Mouse (Mus musculus) T-helper 17 cell (primary cell): Measurements from ENCODE around the gene Gja8.

Experiments
- in situ Hi-C, 2 experiments: fragments of 300-600 bp; cut with MboI, MseI; formaldehyde crosslinking; loops; 1 replicate in 1 of 2; 2 replicates in 1 of 2; pipeline ENCODE4 v1.15.1; 2025; ENCODE audit warnings: high pct_unique_total_duplicates in 2 of 2

The Gja8 gene

DNA sequence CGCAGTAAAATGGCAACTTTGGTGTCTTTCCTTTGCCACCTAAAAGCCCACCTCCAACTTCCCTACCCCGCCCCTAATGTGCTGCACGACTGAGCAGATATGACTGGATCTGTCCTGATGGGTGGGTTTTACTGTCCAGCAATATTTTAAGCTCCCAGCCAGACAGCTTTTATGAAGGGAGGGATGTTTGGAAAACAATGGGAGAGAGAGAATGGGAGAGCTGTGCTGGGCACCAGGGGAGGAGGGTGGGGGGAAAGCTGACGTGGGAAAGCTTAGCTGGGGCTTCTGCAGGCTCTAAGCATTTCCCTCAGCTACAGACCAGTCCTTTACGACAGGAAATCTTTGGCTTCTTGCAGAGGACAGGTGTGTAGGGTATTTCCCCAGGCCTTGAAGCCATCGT lies at the start of gene Gja8:
Gja8 (minus strand) TSS at position 101 of the 400 bp plus-strand sequence.
- in situ Hi-C loops = loop anchor here in 1 of 2 experiments (10.0 kb wide), 1 partner anchor 419 kb away; no protein-coding TSS in a partner anchor

DNA sequence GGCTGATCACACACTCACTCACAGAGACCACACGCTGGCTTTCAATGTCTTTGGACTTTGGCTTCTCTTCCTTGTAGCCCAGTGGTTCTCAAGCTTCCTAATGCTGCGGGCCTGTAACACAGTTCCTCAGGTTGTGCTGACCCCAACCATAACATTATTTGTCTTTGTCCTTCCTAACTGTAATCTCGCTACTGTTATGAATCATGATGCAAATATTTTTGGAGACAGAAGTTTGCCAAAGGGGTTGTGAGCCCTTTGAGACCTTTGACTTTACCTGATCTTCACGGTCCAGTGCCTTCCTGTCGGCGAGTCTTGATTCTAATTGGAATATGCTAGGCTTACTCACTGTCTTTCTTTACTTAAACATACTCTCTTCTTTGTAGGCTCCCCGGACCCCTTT lies 48.6 kb upstream of the Gja8 start:
- in situ Hi-C loops = loop anchor here in 1 of 2 experiments (25.0 kb wide), 1 partner anchor 1438 kb away; no protein-coding TSS in a partner anchor

DNA sequence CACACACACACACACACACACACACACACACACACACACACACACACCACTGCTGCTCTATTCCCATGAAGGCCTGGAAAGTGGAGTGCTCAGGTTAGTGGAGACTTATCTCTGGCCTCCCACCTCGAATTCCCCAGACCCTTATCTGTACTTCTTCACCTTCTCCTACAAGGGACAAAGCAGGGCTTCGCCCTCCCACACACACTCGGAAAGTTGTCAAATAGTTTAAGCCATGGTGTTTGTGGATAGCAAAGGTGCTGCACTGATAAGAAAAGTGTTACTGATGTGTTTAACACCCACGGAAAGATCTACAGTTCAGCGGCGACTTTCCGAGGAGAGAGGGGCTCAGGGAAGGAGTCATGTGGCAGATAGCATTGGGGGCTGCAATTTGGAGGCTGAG lies 45.2 kb upstream of the Gja8 start:
- in situ Hi-C loops = loop anchor here in 1 of 2 experiments (25.0 kb wide), 1 partner anchor 1441 kb away; no protein-coding TSS in a partner anchor

DNA sequence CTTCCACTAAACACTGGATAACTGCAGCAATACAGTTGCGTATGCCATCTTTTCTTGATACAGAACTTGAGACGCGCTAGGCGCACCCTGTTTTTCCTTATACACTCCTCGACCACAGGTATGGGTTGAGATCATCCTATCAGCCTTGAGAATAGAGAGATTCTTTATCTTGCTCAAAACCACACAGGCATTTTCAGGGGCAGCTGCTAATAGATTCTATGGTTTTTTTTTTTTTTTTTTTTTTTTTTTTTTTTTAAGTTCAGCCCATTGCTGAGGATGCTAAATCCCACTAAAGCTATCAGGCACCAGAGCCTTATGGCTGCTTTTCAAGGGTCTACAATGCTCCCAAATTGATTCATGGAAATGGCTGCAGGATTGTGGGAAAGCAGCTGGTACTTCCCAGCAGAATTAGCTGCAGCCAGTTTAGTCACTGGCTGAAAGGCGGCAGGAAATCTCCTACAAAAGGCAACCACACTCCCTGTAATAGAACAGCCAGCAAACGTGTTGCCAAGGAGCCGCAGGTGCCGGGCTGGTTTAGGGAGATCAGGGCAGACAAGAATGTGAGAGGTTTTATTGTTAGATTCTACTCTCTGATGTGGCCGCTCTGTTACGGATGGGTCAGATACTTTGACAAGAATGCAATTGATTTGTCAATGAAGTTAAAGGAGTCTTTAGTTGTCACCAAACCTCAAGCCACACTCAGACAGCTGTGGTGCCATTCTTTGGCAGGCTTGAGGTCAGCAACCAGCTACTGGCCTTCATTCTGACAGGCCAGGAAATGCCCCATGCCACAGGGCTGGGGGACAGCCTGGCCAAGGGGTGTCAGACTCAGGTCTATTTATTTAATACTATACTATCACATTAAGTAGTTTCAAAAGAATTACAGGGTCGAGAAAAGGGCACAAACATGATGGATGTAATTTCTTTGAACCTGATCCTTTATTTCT lies 37.5 kb upstream of the Gja8 start:
- in situ Hi-C loops = loop anchor here in 1 of 2 experiments (25.0 kb wide), 1 partner anchor 1449 kb away; no protein-coding TSS in a partner anchor

DNA sequence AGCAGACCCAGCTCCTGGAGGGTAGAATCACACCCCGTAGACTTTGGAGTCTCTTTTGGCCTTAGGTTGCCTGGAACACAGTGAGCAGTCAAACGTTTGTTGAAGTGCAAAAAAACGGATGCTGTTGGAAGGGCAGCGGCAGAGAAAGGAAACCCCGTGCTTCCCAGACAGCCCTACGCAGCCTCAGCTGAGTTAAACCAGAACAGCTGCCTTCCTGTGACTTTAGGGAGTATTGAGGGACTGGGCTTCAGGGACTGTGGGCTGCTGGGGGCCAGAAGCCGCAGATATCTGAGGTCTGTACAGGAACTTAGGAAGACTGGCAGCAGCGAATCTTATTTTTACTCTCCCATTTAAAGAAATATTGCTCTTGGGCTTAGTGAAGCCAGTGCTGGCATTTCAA lies 34.8 kb upstream of the Gja8 start:
- in situ Hi-C loops = loop anchor here in 1 of 2 experiments (25.0 kb wide), 1 partner anchor 1452 kb away; no protein-coding TSS in a partner anchor

DNA sequence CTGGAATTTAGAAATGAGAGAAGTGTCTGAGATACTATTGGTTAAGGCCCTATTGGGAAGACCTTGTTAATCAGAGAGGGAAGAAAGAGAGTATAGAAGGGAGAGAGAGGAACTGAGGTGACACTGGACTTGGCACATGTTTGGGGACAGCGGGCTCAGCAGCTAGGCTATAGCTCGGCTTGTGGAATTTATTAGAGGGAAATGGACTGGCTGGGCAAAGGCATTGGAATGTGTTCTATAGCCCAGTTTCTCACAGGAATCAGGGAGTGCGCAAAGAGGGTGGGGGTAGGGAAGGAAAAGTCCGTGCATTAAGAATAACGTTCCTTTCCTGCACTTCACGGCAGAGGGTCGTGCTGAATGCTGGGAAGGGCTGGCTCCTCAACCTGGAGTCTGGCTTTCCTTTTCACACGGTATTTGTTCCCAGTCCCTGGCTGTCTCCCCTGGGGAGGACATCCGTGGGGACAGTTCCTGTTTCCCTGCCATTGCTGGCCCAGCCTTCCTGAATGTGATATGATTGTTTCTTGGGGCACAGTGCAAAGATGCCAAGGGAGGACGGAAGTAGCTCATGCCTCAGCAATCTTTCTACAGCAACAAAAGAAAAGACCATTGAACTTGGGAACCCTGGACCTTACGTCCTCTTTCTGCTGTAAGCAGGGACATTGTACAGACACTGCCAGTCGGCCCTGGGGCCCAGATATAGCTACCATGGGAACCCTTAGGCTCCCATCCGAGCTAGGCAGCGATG lies 27.8 kb upstream of the Gja8 start:
- in situ Hi-C loops = loop anchor here in 1 of 2 experiments (25.0 kb wide), 1 partner anchor 1459 kb away; no protein-coding TSS in a partner anchor

DNA sequence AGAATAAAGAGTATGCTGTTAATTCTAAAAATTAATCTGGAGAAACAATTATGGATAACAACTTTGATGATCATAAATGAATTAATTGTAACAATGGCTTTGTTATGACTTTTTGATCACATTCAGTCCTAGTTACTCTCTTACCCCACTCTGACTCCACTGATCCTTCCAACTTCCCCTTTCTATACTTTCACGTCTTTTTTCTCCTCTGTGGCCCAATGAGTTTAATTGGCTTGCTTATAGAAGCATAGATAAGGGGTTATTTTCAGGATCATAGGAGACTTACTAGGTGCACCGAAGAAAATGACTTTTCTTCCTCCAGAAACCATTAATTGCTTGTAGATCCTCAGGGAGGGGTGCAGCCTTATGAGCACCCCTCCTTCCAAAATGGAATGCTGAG lies 16.9 kb upstream of the Gja8 start:
- in situ Hi-C loops = loop anchor here in 1 of 2 experiments (5.0 to 10.0 kb wide), 2 partner anchors 35 to 1462 kb away; no protein-coding TSS in a partner anchor

DNA sequence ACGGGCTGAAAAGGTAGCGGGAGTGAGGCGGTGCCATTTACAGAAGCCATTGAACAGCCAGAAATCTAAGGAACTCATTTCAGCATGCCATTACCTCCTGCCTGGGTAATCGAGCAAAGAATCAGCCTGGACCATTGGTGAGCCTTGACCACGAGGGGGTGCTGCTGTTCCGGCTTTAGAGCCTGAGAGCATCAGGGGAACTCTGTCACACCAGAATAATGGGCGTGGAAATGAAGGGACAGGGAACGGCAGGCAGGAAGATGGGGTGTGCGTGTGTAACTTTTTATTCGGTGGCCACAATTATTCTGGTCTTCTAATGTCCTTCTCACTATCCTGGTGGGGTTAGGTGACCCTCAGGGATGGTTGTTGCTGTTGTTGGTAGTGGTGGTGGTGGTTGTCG lies 12.9 kb upstream of the Gja8 start:
- in situ Hi-C loops = loop anchor here (5.0 to 10.0 kb wide), 3 partner anchors 144 to 406 kb away; no protein-coding TSS in a partner anchor

DNA sequence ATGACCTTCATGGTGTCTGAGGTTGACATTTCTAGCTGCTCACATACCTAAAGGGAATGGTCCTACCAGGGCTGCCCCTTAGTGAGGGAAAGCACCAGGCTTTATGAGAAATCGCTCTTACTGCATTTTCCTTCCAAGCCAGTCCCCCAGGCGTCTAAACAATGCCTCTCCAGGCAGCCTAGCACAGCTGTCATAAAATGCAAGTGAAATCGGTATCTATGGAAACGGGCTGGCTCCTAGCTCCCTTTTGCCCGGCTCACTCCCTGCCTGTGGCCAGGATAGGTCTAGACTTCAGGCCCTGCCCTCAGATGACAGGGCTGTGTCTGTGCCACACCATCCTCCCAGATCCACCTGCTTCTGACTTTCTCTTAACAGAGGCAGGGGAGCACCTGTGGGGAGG lies 11.8 kb upstream of the Gja8 start:
- in situ Hi-C loops = loop anchor here (5.0 to 10.0 kb wide), 3 partner anchors 145 to 407 kb away; no protein-coding TSS in a partner anchor

DNA sequence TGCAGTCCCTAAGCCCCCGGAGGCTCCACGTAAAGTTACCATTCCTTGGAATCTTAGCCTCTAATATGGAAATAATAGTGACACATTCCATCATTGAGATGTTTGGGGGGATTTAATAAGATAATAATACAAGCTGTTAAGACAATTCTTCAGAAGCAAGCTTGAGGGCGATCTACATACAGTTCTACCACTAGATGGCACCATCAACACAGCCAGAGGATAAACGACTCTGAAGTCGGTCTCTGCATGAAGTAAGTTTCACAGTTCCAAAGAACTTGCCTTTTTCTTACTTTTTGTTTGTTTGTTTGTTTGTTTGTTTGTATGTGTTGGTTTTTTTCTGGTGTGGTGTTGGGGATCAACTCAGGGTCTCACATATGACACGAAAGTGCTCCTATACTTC lies 10.4 kb upstream of the Gja8 start:
- in situ Hi-C loops = loop anchor here (5.0 to 10.0 kb wide), 3 partner anchors 146 to 409 kb away; no protein-coding TSS in a partner anchor

DNA sequence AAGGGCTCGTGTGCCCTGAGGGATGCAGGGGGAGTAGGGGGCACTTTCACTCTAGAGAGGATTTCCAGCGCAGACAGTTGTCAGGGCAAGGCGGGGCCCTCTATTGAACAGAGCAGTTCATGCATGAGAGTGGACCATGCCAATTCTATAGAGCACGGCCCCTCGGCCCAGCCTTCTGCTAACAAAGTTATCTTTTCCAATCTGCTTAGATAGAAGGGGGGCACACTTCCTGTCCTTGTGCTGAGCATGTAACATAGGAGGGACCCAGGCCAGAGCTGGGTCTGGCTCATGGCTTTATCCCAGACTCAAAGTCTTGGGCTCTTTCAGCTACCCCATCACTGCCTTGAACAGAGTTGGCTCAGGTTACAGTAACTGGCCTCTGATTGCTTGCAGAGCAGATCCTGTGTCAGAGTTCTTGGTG lies 5.5 kb upstream of the Gja8 start:
- in situ Hi-C loops = loop anchor here in 1 of 2 experiments (10.0 kb wide), 1 partner anchor 414 kb away; no protein-coding TSS in a partner anchor

DNA sequence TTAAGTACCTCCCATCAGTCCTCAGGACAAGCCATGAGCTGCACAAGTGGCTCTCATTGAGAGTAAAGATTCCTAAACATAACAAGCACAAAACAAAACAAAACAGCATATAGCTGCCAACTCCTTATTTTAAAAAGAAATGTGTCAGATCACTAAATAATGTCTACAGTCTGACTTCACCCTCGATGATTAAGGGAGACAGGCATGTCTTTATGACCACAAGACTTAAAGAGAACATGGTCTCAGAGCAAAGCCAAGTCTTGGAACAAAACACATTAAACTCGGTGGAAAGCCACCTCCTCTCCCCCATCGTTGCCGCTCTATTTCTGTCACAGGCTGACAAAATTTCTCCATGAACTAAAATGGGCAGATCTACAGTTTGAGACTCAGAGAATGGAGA lies 1.2 kb downstream of the Gja8 start:
- in situ Hi-C loops = loop anchor here in 1 of 2 experiments (10.0 to 25.0 kb wide), 2 partner anchors 112 to 420 kb away; no protein-coding TSS in a partner anchor

DNA sequence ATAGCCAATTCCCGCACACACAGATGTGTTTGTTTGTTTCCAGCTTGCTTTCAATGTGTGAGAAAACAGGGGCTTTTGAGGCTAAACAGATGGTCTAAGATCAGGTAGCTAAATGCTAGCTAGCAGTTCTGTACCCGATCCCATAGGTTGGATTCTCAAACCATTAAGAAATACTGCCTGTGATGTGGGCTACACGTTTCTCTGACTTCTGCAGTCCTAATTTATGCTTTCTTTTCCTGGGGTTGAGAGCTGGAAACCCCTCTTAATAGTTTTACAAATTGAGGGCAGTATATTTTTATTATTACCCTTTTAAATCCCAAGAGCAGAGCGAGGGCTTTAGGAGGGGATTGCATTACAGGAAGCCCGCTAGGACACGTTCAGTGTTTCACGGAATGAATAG lies 4.8 kb downstream of the Gja8 start:
- in situ Hi-C loops = loop anchor here in 1 of 2 experiments (10.0 to 25.0 kb wide), 2 partner anchors 109 to 424 kb away; no protein-coding TSS in a partner anchor

DNA sequence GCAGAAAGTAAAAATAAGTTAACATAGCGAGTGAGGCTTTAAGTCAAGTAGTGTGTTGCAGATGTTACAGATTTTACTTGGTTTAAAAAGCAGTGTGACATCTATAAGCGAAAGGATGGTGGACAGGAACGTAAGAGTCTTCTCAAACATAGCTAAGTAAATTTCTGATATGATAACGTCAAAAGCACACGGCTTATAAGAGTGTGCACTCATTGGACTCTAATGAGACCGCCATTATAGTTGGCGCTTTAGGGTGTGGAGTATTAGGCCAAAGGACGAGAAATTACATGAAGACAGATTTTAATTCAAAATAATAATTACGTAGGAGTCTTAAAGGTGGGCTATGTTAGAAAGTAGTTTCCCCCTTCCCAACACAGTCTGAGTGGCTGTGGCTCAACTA lies 20.2 kb downstream of the Gja8 start:
- in situ Hi-C loops = loop anchor here in 1 of 2 experiments (25.0 kb wide), 1 partner anchor 93 kb away; no protein-coding TSS in a partner anchor

DNA sequence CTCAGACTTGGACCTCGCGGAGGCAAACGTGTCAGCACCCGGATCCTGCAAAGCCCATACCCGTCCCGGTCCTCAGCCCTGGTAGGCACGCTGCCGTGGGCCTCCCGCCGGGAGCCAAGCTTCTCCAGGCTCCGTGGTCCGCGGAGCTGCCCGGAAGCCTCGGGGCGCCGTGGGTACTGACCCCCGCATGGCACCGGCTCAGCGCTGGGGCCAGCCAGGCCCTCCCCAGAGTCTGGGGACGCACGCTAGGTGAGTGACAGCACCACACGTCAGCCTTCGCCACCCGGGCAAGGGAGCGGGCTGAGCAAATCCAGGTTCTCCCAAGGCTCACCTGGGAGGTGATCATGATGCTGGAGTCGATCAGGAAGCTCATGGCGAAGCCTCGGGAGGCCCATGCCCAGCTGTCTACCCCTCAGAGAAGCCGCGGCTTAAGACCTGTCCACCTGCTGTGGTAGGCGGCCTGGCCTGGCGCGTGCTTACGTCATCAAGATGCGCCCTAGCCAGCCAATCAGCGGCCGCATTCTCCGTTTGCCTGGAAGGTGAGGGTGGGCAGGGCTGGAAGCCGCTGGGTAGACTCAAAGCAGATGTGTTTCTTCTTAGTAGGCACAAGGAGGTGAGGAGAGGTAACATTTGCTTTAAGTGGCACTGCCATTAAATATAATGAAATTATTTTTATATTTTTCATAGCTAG lies 20.8 kb downstream of the Gja8 start, which contains the start of gene Gpr89:
Gpr89 (minus strand) TSS at position 496 of the 691 bp plus-strand sequence.
- in situ Hi-C loops = loop anchor here in 1 of 2 experiments (25.0 kb wide), 1 partner anchor 93 kb away; no protein-coding TSS in a partner anchor

DNA sequence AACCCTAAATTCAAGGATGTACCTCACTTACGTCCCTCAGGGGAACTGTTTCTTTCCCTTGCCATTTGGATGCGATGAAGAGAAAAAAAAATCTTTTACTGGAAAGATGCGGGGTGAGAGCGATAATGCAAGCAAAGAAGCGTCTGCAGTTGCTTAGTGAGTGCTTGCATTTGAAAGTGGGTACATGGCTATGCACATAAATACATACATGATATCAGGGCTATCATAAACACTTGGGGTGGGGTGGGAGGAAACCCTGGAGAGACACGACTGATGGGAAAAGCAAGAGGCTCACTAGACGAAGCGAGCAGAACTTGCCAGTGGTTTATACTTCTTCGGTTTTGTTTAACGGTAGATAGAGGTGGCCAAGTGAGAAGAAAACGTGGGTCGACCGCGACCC lies 21.4 kb downstream of the Gja8 start, which contains the start of gene Gja5:
Gja5 (plus strand) TSS at position 301 of the 400 bp plus-strand sequence.
- in situ Hi-C loops = loop anchor here in 1 of 2 experiments (25.0 kb wide), 1 partner anchor 92 kb away; no protein-coding TSS in a partner anchor

DNA sequence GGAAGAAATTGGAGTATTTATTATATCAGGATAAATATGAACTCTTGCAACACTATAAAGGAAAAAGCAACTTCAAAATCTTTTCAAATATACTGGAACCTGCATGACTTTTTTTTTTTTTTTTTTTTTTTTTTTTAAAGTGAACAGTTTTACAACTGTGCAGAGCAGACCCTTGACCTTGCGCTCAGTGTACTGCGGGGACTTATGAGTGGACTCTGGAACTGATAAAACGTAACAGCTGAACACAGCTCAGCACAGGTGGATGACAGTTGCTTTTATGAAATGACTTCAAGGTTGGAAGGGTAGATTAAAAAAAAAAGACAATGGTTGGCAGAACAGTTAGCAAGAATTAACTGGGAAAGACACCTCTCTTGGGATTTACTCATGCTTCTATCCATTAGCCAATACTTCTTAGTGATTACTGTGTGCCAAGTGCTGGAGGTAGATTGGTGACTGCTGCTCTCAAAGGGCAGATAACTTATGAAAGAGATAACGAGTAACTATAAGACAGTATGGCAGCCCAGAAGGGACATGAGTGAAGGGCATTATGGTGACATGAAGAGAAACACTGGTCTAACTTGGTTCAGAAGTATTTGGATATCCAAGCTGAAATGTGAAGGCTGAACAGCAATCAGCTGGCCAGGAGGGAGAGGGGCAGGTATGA lies 23.4 kb downstream of the Gja8 start:
- in situ Hi-C loops = loop anchor here in 1 of 2 experiments (25.0 kb wide), 1 partner anchor 90 kb away; no protein-coding TSS in a partner anchor

DNA sequence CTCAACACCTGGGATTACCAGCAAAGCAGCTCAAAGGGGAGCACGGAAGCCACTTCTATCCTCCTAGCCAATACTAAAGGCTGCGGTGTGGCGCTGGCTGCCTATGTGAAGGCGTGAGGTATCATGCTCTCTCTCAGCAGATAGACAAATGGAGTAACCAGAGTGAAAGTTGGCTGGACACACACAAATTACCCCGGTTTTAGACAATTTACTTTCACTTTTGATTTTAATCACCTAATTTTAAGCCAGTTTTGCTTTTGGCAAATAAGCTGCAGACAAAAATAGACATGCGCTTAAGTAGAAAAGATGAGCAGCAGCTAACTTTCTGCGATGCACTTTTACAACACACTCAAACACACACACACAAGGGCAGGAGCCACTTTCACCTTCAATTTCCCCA lies 42.1 kb downstream of the Gja8 start:
- in situ Hi-C loops = loop anchor here in 1 of 2 experiments (10.0 kb wide), 1 partner anchor 1879 kb away; no protein-coding TSS in a partner anchor
